Mouse (Mus musculus) CH12.LX (cell line): ENCODE measurements around the gene Ppil3. TPM values are rescaled to one million over a fixed set of nuclear protein-coding genes. Genes with fewer than 3 reads are reported as not detected.

ENCODE experiments used
- DNase-seq: peaks from one replicate; pipeline ENCODE4 v3.0.0-alpha.2; 2013; ENCODE audit errors: extremely low read depth
- H3K27ac ChIP-seq: 2 replicates; pipeline ENCODE4 v1.5.1; 2012; ENCODE audit warnings: low read depth, mild to moderate bottlenecking, control low read depth, moderate library complexity; ENCODE audit not compliant: insufficient read depth
- H3K27me3 ChIP-seq: replicated peaks from 2 replicates; pipeline ENCODE3; 2012; ENCODE audit warnings: inconsistent platforms
- H3K36me3 ChIP-seq, 2 experiments: replicated peaks in 1 of 2; 2 replicates each; pipeline versions ENCODE3 to v1.6.1; 2012; ENCODE audit warnings: inconsistent platforms in 1 of 2, low read length in 1 of 2, mild to moderate bottlenecking in 1 of 2, mixed read lengths in 1 of 2, moderate library complexity in 1 of 2; ENCODE audit not compliant: control insufficient read depth in 1 of 2, insufficient read depth in 1 of 2
- H3K4me1 ChIP-seq, 2 experiments: 2 replicates each; pipeline ENCODE4 v1.6.1; 2012; ENCODE audit warnings: inconsistent platforms in 1 of 2, moderate library complexity in 1 of 2; ENCODE audit not compliant: insufficient read depth in 2 of 2, control insufficient read depth in 1 of 2
- H3K4me2 ChIP-seq: 2 replicates; pipeline ENCODE4 v1.6.1; 2012; ENCODE audit warnings: low read depth, mild to moderate bottlenecking, control low read depth; ENCODE audit not compliant: poor library complexity, insufficient read depth, severe bottlenecking
- H3K4me3 ChIP-seq, 3 experiments: fragments of 150-350 bp in 1 of 3; sonication (generic) in 1 of 3; replicated peaks in 1 of 3; 2 replicates each; pipeline versions ENCODE3 to v1.5.1; 2011 to 2012; ENCODE audit warnings: low read depth in 2 of 3, low read length in 2 of 3, mild to moderate bottlenecking in 2 of 3, moderate library complexity in 2 of 3, control low read depth in 1 of 3, improper control_type of control experiment in 1 of 3, inconsistent platforms in 1 of 3, mixed read lengths in 1 of 3; ENCODE audit not compliant: poor library complexity in 1 of 3
- H3K79me2 ChIP-seq: replicated peaks from 2 replicates; pipeline ENCODE4 v1.6.1; 2012; ENCODE audit warnings: mild to moderate bottlenecking, moderate library complexity; ENCODE audit not compliant: control insufficient read depth, poor library complexity, insufficient read depth, severe bottlenecking; ENCODE audit errors: extremely low read depth
- H3K9ac ChIP-seq: 2 replicates; pipeline ENCODE4 v1.6.1; 2012; ENCODE audit warnings: low read depth, mild to moderate bottlenecking, control low read depth, moderate library complexity; ENCODE audit not compliant: insufficient read depth
- H3K9me3 ChIP-seq: replicated peaks from 2 replicates; pipeline ENCODE3; 2012; ENCODE audit warnings: low read length, inconsistent platforms, mixed read lengths
- BHLHE40 ChIP-seq: IDR thresholded peaks from 2 replicates; pipeline ENCODE4 v1.6.1; 2011; ENCODE audit warnings: mild to moderate bottlenecking, low read depth, low read length, improper control_type of control experiment
- E2F4 ChIP-seq: IDR thresholded peaks from 2 replicates; pipeline ENCODE4 v1.6.1; 2011; ENCODE audit warnings: low read depth, low read length, improper control_type of control experiment; ENCODE audit not compliant: insufficient replicate concordance
- EP300 ChIP-seq: IDR thresholded peaks from 2 replicates; pipeline ENCODE4 v1.6.1; 2011; ENCODE audit warnings: low read length, improper control_type of control experiment
- GABPA ChIP-seq: IDR thresholded peaks from 2 replicates; pipeline ENCODE4 v1.6.1; 2012; ENCODE audit warnings: low read depth, low read length, improper control_type of control experiment, inconsistent platforms; ENCODE audit not compliant: insufficient replicate concordance
- HCFC1 ChIP-seq: IDR thresholded peaks from 2 replicates; pipeline ENCODE4 v1.6.1; 2012; ENCODE audit warnings: low read depth, mild to moderate bottlenecking, inconsistent platforms, low read length, improper control_type of control experiment
- JUN ChIP-seq: IDR thresholded peaks from 2 replicates; pipeline ENCODE4 v1.6.1; 2011; ENCODE audit warnings: low read depth, mild to moderate bottlenecking, low read length, improper control_type of control experiment, moderate library complexity; ENCODE audit not compliant: insufficient read depth
- JUND ChIP-seq: conservative IDR thresholded peaks from 2 replicates; pipeline ENCODE4 v1.6.1; 2011; ENCODE audit warnings: low read depth, low read length, improper control_type of control experiment
- KAT2A ChIP-seq: IDR thresholded peaks from 2 replicates; pipeline ENCODE4 v1.6.1; 2012; ENCODE audit warnings: low read length, improper control_type of control experiment, inconsistent platforms; ENCODE audit not compliant: insufficient replicate concordance
- MAX ChIP-seq: IDR thresholded peaks from 2 replicates; pipeline ENCODE4 v1.6.1; 2011; ENCODE audit warnings: low read length, improper control_type of control experiment
- MXI1 ChIP-seq: IDR thresholded peaks from 2 replicates; pipeline ENCODE4 v1.6.1; 2011; ENCODE audit warnings: mild to moderate bottlenecking, low read depth, low read length, improper control_type of control experiment
- MYC ChIP-seq: IDR thresholded peaks from 2 replicates; pipeline ENCODE4 v1.6.1; 2011; ENCODE audit warnings: low read depth, mild to moderate bottlenecking, improper control_type of control experiment, low read length
- PAX5 ChIP-seq: IDR thresholded peaks from 2 replicates; pipeline ENCODE4 v1.6.1; 2012; ENCODE audit warnings: low read length, inconsistent platforms, mixed read lengths
- TBP ChIP-seq: conservative IDR thresholded peaks from 2 replicates; pipeline ENCODE4 v1.6.1; 2011; ENCODE audit warnings: low read depth, low read length, improper control_type of control experiment
- TCF12 ChIP-seq: IDR thresholded peaks from 2 replicates; pipeline ENCODE4 v1.6.1; 2014; ENCODE audit warnings: low read depth, mild to moderate bottlenecking, inconsistent platforms, low read length, improper control_type of control experiment
- UBTF ChIP-seq: IDR thresholded peaks from 2 replicates; pipeline ENCODE4 v1.6.1; 2012; ENCODE audit warnings: low read depth, mild to moderate bottlenecking, inconsistent platforms, low read length, improper control_type of control experiment, moderate library complexity
- USF1 ChIP-seq: IDR thresholded peaks from 2 replicates; pipeline ENCODE4 v1.6.1; 2014; ENCODE audit warnings: low read depth, mild to moderate bottlenecking, inconsistent platforms, low read length, improper control_type of control experiment
- ZC3H11A ChIP-seq: IDR thresholded peaks from 2 replicates; pipeline ENCODE4 v1.6.1; 2012; ENCODE audit warnings: low read depth, mild to moderate bottlenecking, inconsistent platforms, low read length, improper control_type of control experiment
- ZKSCAN1 ChIP-seq: IDR thresholded peaks from 2 replicates; pipeline ENCODE4 v1.6.1; 2012; ENCODE audit warnings: low read depth, inconsistent platforms, low read length, improper control_type of control experiment, borderline replicate concordance
- ZMIZ1 ChIP-seq: IDR thresholded peaks from 2 replicates; pipeline ENCODE4 v1.6.1; 2012; ENCODE audit warnings: low read depth, mild to moderate bottlenecking, inconsistent platforms, low read length, improper control_type of control experiment
- ZNF384 ChIP-seq: IDR thresholded peaks from 2 replicates; pipeline ENCODE4 v1.6.1; 2012; ENCODE audit warnings: low read depth, low read length, improper control_type of control experiment, inconsistent platforms
- dilution Hi-C: fragments of 300-500 bp; cut with MboI; formaldehyde crosslinking; loops from 2 replicates; pipeline ENCODE4 v1.14.3; 2020; ENCODE audit warnings: low sequenced_read_pairs; ENCODE audit not compliant: extremely low pct_unique_long_range_greater_than_20kb, extremely low pct_ligation_motif_present
- in situ Hi-C: fragments of 300-500 bp; cut with MboI; formaldehyde crosslinking; loops from 3 replicates; pipeline ENCODE4 v1.14.3; 2019; ENCODE audit warnings: low sequenced_read_pairs, low pct_ligation_motif_present, low pct_unique_long_range_greater_than_20kb, mixed read lengths
- polyA plus RNA-seq: library from polyadenylated mRNA; unstranded; fragments of >175 nt; gene quantifications from 2 replicates; pipeline ENCODE4 v1.2.1, GENCODE M21; 2012; ENCODE audit warnings: low read depth; ENCODE audit not compliant: insufficient read length
- total RNA-seq, 2 experiments: library from RNA; depleted of rRNA; stranded (reverse); fragments of 300-350 nt in 1 of 2; fragments of >200 nt in 1 of 2; gene quantifications; 2 replicates each; pipeline ENCODE4 v1.2.3; 2012 to 2014

Ppil3 gene
- total and polyA plus RNA-seq, 3 experiments, result 66.1 to 161 (median 103) TPM

GRCm38 (mm10) chr1:58463935-58464334 is 18.6 kb upstream of the Ppil3 start:
- in situ Hi-C loops, result no loop called here
- H3K36me3 ChIP-seq, result peaks cover 75 to 80% of the 10 kb centered on the region in 2 experiments

GRCm38 (mm10) chr1:58460566-58460965 is 15.3 kb upstream of the Ppil3 start:
- H3K9me3 ChIP-seq, result no peaks in the 10 kb centered on the region
- dilution Hi-C loops, result no loop called here
- H3K79me2 ChIP-seq, result no peaks in the 10 kb centered on the region
- H3K27me3 ChIP-seq, result no peaks in the 10 kb centered on the region
- H3K27ac ChIP-seq, result no peak overlapping the region
- H3K9ac ChIP-seq, result no peak overlapping the region
- DNase-seq, result no peak
- H3K4me3 ChIP-seq, result no peak overlapping the region
- in situ Hi-C loops, result no loop called here
- H3K4me1 ChIP-seq, result no peaks in the 10 kb centered on the region
- TF ChIP-seq PAX5, result no peak
- peaks cover 84 to 89% of the 10 kb centered on the region in 2 experiments for H3K36me3 ChIP-seq
- no peak overlapping the region for H3K4me2 ChIP-seq

More at GRCm38 (mm10) chr1:58463935-58464334, 18.6 kb upstream of the Ppil3 start:
- Histone ChIP-seq H3K27me3 (no peaks in the 10 kb centered on the region), H3K9me3 (no peaks in the 10 kb centered on the region), H3K4me2 (no peak overlapping the region), H3K27ac (no peak overlapping the region), H3K79me2 (no peaks in the 10 kb centered on the region), H3K4me3 (no peak overlapping the region), H3K9ac (no peak overlapping the region), H3K4me1 (no peaks in the 10 kb centered on the region)
- dilution Hi-C loops, result no loop called here
- no peak for TF ChIP-seq ZKSCAN1
- no peak for TF ChIP-seq MXI1
- TF ChIP-seq EP300, result no peak
- TF ChIP-seq USF1, result no peak
- no peak for TF ChIP-seq TCF12
- no peak for TF ChIP-seq GABPA
- no peak for TF ChIP-seq TBP
- no peak for TF ChIP-seq ZC3H11A
- TF ChIP-seq PAX5, result no peak
- TF ChIP-seq MYC, result no peak
- no peak for TF ChIP-seq BHLHE40
- no peak for TF ChIP-seq JUND
- TF ChIP-seq MAX, result no peak
- TF ChIP-seq KAT2A, result no peak
- TF ChIP-seq ZNF384, result no peak
- no peak for TF ChIP-seq E2F4
- TF ChIP-seq ZMIZ1, result no peak
- no peak for TF ChIP-seq HCFC1
- TF ChIP-seq UBTF, result no peak
- no peak for TF ChIP-seq JUN
- DNase-seq, result no peak
